Mouse (Mus musculus) MN1 (cell line): ENCODE data around the gene Tcaim.
"Not testable (repeated sequence)": the region's sequence is repeated elsewhere in the genome, so short reads cannot be mapped to it uniquely, and the experiment has no call there.

Source experiments
- DNase-seq: peaks from one replicate; pipeline ENCODE4 v3.0.0-alpha.2; 2016; ENCODE audit warnings: low spot score

Tcaim gene

DNA sequence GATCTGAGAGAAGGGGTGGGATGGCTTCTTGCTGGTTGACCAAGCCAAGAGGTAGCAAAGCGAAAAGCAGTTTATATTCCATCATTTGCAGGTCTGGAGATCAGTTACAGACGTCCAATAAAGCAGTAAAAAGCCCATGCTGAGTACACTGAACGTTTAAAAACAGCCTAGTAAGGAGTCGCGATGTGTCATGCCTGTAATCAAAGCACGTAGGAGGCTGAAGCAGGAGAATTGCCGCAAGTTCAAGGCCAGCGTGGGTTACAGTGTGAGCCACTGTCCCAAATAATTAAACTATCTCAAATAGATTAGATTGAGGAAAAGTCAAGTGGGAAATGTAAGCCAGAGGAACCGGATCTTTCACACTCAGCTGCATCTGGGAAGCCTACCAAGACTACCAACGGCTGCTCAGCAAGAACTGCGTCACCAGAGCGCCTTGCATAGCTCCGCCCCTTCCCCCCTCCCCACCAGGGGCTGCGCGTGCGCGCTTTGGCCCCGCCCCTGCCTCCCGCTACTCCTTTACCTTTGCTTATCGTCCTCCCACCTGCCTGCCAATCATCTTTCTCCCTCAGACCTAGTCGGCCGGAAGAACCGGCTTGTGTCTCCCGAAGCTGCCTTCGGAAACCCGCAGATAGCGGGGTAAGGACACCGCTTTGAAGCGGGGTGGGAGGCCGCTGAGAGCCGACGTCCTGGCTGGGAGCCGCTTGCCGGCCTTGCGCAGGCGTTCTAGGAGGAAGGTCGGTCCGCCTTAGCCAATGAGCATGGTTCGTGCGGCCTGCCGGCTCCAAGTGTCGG, at the start of gene Tcaim:
TSS of gene Tcaim (plus strand) at position 487 of the 792 bp plus-strand sequence.
- DNase-seq = peak; percentile 89

DNA sequence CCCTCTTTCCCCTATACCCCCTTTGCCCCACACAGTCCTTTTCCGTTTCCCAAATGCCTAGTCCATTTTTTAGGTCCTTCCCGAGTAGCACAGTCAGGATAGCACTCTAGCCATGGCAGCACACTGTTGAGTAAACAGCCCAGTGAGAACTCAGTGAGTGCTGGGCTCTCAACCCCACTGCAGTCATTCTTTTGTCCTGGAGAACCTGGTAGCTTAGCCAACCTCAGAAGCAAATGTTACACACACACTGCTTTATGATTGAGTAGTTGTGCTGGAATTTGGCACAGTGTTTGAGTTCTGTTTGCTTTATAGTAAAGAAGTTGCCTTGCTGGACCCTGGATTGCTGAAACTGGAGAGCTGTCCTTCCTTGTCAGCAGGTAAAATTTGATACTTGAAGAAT, 47.7 kb upstream of the Tcaim start:
- DNase-seq = no peak

DNA sequence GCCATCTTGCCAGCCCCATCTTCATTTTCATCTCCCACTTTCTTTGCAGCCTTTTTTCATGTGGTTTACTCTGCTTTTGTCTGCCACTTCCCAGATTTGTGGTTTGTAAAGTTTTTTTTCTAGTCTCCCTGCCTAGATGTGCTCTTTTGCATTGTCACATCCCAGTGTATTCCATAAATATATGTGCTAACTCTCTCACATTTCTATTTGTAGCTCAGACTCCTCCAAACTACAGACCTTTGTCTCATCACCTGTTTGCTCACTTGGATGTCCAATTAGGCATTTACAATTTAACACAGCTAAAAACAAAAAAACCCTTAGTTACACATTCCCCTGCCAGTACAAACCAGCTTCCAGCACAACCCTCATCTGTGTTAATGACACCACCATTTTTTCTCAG, 45.2 kb upstream of the Tcaim start:
- no peak for DNase-seq

GRCm38 (mm10) chr9:122785231-122785630, 20.1 kb upstream of the Tcaim start:
- DNase-seq = no peak

DNA sequence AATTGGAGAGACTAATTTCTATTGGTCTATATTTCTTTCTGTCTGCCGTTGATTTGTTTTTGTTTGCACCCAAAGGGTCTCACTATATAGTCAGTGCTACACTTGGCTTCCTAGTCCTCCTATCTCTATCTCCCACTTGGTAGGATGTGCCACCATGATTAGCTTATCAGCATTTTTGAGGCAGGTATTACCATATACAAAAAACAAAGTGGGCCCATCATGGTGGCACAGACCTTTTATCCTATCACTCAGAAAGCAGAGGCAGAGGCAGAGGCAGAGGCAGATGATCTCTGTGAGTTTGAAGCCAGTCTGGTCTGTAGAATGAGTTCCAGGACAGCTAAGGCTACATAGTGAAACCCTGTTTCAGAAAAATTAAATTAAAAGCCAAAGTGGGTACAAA, 18.8 kb upstream of the Tcaim start:
- no peak for DNase-seq

GRCm38 (mm10) chr9:122805845-122806341, 554 bp downstream of the Tcaim start:
- DNase-seq = no peak

- no peak for DNase-seq
Measured at GRCm38 (mm10) chr9:122807186-122807585, 1.8 kb downstream of the Tcaim start.

DNA sequence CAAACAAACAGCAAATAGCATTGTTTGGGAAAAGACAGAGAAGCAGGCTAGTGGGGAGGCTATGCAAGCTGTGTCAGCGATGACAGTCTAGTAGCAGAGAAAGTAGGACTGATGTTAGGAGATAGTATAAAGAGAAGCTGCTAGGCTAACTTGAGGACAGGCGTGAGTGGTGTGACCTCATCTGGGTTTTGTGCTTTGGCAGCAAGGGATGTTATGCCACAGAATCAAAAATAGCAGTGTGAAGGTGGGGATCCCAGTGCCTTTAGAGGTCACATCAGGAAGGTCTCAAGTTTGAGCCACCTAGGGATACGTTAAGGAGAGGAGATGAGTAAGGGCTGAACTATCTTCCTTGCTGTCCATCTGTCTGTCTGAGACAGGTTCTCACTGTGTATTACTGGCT, 4.9 kb downstream of the Tcaim start:
- no peak for DNase-seq

DNA sequence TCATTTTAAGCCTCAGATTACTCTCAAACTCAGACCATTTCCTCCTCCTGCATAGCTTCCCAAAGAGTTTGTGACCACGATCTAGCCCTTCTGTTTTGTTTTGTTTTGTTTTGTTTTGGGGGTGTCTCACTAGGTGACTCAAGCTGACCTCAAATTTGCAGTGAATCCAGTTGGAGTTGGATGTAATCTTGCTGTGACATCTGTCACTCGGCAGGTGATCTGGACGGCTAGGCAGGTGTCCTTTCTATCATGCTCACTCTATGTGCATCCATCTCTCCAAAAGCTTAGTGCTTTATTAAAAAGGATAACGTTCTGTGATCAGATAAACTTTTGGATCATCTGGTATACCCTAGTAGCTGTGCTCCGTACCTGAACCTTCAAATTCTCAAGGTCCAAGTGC, 7.0 kb downstream of the Tcaim start:
- DNase-seq = no peak

DNA sequence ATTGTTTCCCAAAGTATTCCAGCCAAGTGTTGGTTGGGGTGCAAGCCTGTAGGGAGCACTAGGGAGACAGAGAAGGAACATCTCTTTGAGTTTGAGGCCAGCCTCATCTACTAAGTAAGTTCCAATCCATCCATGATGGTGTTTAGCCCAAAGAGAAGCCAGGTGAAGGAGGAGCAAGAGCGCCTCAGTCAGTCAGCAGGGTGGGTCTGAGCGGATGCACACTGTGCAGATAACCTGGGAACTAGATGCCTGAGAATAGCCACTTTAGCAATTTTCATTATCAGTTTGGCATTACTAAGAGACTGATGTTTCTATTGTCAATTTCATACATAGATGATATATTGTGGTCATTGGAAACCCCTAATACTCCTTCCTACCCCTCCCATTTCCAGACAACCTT, 9.4 kb downstream of the Tcaim start:
- no peak for DNase-seq

- DNase-seq = no peak
Measured at GRCm38 (mm10) chr9:122815239-122815851, 10.0 kb downstream of the Tcaim start.

GRCm38 (mm10) chr9:122823374-122824017, 18.2 kb downstream of the Tcaim start:
- no peak for DNase-seq

GRCm38 (mm10) chr9:122826743-122827142, 21.4 kb downstream of the Tcaim start:
- no peak for DNase-seq

DNA sequence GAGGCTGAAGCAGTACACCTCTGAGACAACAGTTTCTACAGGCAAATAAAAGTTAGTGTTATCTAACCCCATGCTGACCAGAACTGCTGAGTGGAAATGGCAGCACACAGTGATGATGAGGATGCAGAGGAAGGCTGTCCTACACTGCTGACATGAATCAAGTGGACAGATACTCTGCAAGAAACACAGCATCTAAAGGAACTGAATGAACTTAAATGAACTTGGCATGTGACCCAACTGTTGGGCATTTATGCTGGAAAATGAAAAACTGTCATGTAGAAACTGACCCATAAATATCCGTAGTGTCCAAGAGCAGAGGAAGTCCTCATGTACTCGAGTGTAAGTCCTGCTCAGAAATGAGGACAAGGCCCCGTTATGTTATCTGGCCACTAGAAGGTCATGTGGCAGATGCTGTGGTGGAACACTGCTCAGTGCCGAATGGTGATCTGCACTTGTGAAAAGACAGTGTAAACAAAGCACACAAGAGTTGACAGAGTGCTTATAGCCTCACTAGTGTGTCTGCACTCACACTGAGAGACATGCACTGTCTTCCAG, 24.6 kb downstream of the Tcaim start:
- no peak for DNase-seq

GRCm38 (mm10) chr9:122836126-122836525, 30.8 kb downstream of the Tcaim start:
- peak; percentile 45 for DNase-seq

DNA sequence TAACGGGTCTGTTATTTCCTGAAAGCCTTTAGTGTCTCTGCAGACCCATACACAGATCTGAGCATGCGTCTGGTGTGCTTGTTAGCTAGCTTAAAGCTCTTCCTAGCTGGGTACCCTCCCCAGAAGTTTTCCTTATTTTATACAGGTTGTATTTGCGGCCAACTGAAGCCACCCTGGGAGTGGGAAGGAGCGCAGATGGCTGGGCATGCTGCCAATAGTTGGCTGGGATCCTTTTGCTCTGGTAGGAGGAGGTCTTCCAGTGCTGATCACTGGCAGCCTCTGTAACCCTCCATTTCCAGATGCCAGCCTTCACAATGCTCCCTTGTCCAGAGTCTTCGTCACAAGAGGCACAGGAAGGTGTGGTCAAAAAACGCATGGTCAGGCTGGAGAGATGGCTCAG, 31.5 kb downstream of the Tcaim start:
- DNase-seq = peak; percentile 82

DNA sequence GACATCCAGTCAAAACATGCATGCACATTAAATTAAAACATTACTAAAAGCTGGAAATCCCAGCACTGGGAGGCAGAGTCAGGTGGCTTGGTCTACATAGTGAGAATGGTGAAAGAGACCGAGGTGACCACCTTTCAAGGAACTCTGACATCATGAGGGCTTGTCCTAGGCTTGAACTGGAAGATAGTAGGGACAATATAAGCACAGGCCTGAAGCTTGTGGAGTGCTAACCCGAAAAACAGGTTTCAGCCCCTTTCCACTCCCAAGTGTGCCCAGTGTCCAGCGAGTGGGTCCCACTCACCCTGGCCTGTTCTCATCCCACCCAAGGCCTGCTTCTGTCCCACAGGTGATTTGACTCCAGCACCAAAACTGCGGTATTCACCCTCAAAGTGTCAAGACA, 31.9 kb downstream of the Tcaim start:
- no peak for DNase-seq

DNA sequence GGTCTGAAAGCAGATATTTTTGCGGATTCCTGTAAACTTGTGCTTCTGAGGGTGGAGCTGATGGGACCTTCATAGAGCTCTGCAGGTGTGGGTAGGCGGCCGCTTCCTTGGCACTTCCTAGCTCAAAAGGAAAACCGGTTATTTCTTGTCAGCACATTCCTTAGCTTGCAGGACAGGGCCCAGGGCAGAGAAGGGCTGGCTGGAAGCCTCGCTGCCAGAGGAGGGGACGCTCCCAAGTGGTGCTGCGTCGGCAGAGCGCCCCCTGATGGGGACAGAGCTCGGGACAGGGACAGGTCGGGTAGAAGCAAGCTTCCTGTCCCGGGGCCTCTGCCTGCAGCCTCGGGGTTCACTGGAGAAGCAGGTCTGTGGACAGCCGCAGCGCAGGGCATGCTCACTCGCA, 32.3 kb downstream of the Tcaim start:
- no peak for DNase-seq

GRCm38 (mm10) chr9:122843760-122844159, 38.4 kb downstream of the Tcaim start, which contains the start of gene Gm35549:
TSS of gene Gm35549 (minus strand) at chr9:122844035.
- peak; percentile 25 for DNase-seq

DNA sequence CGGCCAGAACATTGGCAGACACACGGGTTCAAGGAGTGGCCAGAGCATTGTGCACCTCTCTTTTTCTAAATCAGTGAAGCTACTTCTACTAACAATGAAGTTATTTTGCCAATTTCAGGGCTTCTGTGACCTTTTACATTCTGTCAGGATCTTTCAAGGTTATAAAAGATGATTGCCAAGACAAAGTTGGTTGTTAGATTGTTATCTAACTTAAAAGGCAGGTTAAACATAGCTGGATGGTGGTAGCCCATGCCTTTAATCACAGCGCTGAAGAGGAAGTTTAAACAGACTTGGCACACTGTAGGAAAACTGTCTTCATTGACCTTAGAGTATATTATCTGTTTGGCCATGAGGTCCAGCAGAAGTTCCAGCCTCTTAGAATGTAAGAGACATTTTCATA, 40.3 kb downstream of the Tcaim start:
- no peak for DNase-seq

GRCm38 (mm10) chr9:122846156-122846555, 40.8 kb downstream of the Tcaim start:
- DNase-seq = no peak

DNA sequence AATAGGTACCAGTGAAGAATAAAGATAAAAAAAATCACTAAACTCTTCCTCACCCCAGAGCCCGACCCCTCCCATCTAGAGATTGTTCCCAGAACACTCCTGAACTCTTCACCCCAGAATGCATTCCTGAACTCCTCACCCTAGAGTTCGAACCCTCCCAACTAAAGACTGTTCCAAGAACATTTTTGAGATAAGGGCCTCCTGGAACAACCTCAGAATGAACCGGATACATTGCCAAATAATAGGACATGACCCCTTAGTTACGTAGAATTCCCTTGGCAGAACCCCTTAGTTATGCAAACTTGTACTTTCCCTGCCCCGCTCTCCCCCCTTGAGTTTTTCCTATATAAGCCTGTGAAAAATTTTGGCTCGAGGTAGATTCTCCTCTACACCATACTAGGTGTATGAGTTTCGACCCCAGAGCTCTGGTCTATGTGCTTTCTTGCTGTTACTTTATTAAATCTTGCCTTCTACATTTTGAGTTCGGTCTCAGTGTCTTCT, 42.5 kb downstream of the Tcaim start:
- DNase-seq = not testable (repeated sequence)
